Comparison of ENCODE assay signal across 8 mouse cellular contexts in the genomic region with DNA sequence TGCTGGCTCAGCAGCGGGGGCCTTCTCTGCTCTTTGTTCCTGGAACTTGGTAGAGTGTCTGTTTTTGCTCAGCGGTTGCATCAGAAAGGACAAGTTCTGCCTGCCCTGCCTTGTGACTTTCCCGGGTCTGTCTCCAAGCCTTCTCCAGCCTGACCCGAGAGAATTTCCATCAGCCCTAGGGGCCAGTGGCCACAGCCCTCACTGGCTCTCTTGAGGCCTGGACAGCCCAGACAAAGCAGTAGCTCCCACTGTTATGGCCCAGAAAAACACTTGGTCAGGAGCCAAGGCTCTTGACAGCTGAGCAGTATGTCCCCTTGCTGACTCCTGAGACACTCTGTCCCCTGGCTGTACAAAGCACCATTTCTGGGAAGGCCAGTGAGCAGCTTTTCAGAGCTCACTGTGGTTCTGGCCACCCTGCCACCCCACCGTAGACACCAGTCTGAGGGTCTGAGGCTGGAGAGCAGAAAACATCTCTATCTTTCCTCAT. TPM values are rescaled to one million over a fixed set of nuclear protein-coding genes. Genes with fewer than 3 reads are reported as not detected.
DNase-seq lines count a peak whose midpoint lies in the region; ATAC-seq lines count a peak whose summit lies in the region.

A gene (plus strand): TSS at position 437 of the 487 bp plus-strand sequence.

- intact Hi-C loops in left cerebral cortex, postnatal 25 days (cut with DNase I) = no loop called here

- no peak within 1 kb of the TSS for H3K4me3 ChIP-seq in midbrain, embryonic 13.5 days (replicated peaks)

- peaks cover 43% of the 10 kb centered on the region for H3K36me3 ChIP-seq in midbrain, embryonic 13.5 days

- no peak for ATAC-seq in midbrain, embryonic 13.5 days
- ATAC-seq in inflammation-experienced regulatory T-cells, adult 6 months = no peak

- H3K27me3 ChIP-seq in midbrain, embryonic 13.5 days = no peaks in the 10 kb centered on the region

- H3K4me2 ChIP-seq in midbrain, embryonic 13.5 days (replicated peaks) = no peak within 1 kb of the TSS

- peak; percentile 40 to 57 for DNase-seq in right cerebral cortex, adult 2 months (ENCODE audit: low spot score in 2 of 2)
- no peak for DNase-seq in right cerebral cortex, postnatal 25 days
- DNase-seq in cerebellum, postnatal 36 days = peak; percentile 53 to 69
- DNase-seq in gonadal fat pad, adult 2 months (ENCODE audit: low read depth) = no peak
- DNase-seq in kidney, adult 11 months = peak; percentile 89
- DNase-seq in left cerebral cortex, postnatal 25 days (ENCODE audit: low spot score in 2 of 2) = peak; percentile 62 to 67

- H3K4me1 ChIP-seq in midbrain, embryonic 13.5 days (replicated peaks) = peaks cover 47% of the 10 kb centered on the region

- WGBS in midbrain, embryonic 13.5 days = 38% methylated on average over 5 of the region's 5 CpGs

- H3K9ac ChIP-seq in midbrain, embryonic 13.5 days (replicated peaks) = 0 out of 2 replicates have a peak within 1 kb of the TSS, but pooled peaks have one; percentile 25

- H3K27ac ChIP-seq in midbrain, embryonic 13.5 days = peak within 1 kb of the TSS; percentile 72

- H3K9me3 ChIP-seq in midbrain, embryonic 13.5 days = no peaks in the 10 kb centered on the region

RNA-seq across cellular contexts. Expression of the gene that starts here (rescaled TPM):
- 51.9 and 62.7 TPM in 2 replicates for polyA plus RNA-seq in gonadal fat pad, adult 2 months (2012; rRNA removed)
- 10 to 100 TPM; 18.8 to 19.7 TPM for total RNA-seq in left cerebral cortex, postnatal 25 days (2021)
- 5.7 and 7.7 TPM in 2 replicates for polyA plus RNA-seq in midbrain, embryonic 13.5 days (2015; fragmentation: Nextera tagmentation; extraction: Ambion mirVana)
- 1 to 10 TPM; 2.5 to 4.8 (median 4.3) TPM for polyA plus RNA-seq in inflammation-experienced regulatory T-cells, adult 6 months (2017; shearing (Covaris generic))

Comparison
In these comparisons a context has a peak if more than half of its experiments do, and no peak if none do; other contexts are left out.
1. DNase-seq: peak in right cerebral cortex, adult 2 months (2 of 2), cerebellum, postnatal 36 days (2 of 2), kidney, adult 11 months (single experiment) and left cerebral cortex, postnatal 25 days (2 of 2); none in right cerebral cortex, postnatal 25 days (single experiment) and gonadal fat pad, adult 2 months (single experiment).